Mouse (Mus musculus): ENCODE data around the gene Msl1. TPM values are rescaled to one million over a fixed set of nuclear protein-coding genes. Genes with fewer than 3 reads are reported as not detected.

Msl1 gene
- polyA plus RNA-seq, 1 experiment from 2014 or later: 22.3 TPM

DNA sequence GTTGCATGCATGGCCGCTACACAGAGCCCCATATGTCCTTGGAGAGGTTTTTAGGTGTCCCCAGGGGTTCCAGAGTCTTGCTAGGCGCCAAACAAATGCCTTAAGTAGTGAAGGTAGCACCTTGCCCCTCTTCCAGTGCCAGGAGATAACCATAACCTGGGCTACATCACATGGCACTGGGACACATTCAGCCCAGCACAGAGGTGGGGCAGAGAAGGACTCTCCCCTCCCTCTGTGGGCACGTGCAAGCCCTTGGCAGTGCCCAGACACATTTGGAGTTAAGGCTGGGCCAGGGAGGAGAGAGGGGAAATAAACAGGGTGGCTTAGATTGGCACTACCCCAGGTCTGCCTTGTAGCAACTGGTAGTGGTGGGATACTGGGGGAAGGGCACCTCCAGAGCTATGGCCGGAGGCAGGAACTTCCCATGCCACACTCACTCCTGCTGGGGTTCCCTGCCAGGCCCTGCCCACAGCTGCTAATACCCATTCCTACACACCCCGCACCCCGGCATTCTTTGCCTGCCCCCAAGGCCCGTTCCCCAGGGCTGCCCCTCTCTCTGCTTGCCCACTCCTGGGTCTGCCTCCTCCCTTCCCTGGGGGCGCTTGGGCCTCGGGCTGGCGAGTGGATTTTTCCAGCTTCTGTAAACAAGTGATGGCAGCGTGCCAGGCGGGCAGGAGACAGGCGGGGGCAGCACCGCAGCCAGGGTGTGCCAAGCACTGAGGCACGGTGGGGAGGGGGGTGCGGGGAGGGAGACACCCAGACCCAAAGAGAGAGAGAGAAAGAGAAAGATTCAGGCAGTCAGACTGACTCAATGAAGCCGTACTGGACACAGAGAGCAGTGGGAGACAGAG, 44.7 kb upstream of the Msl1 start:
- no peak overlapping the region for H3K4me3 ChIP-seq (ENCODE audit: low read depth, low read length)
- H3K27ac ChIP-seq (ENCODE audit: low read length): peak overlapping the region; percentile 76
- H3K9me3 ChIP-seq (ENCODE audit: control insufficient read depth, low read depth, low read length): no peaks in the 10 kb centered on the region
- peaks cover 11% of the 10 kb centered on the region; the same call in 1 of the 2 replicates for H3K36me3 ChIP-seq (ENCODE audit: control insufficient read depth, insufficient read depth, low read length)
- ATAC-seq (ENCODE audit: insufficient number of reproducible peaks, insufficient read depth, low FRiP score, low read depth): 0 out of 2 replicates have a peak, but pooled peaks have one; percentile 1
- H3K27me3 ChIP-seq (ENCODE audit: control insufficient read depth, insufficient read depth, low read length): no peaks in the 10 kb centered on the region
- 0 out of 2 replicates have a peak overlapping the region, but pooled peaks have one; percentile 18 for H3K9ac ChIP-seq (replicated peaks; ENCODE audit: low read depth, low read length)
- H3K4me2 ChIP-seq (replicated peaks; ENCODE audit: low read depth, low read length): peak overlapping the region; percentile 32
- peaks cover 83% of the 10 kb centered on the region for H3K4me1 ChIP-seq (ENCODE audit: control insufficient read depth, insufficient read depth, low read length)
- 25% methylated on average over 17 of the region's 17 CpGs for WGBS

DNA sequence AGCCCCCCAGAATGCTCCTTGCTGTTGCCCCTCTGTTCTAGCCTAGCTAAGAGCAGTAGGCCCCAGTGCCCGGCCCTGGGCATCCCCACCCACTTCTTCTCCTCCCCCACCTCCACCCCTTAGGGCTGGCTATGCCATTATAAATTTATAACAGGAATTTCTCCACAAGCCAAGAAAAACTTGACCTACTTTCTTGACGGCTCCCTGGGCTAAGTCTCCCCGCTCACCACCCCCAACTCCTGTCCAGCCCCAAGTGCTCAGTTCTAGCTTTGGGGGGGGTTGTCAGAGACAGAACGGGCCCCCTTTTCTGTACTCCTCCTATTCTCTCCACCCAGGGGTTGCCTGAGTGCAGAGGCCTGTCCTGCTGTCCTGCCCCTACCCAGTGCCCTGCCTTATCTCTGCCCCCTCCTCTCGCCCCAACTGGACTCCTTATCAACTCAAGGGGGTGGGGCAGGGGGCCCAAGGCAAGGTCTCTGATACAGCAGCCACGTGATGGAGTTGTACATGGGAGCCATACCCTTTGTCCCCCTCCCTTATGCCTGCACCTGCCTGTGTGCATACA, 44.0 kb upstream of the Msl1 start:
- Histone ChIP-seq H3K36me3 (ENCODE audit: control insufficient read depth, insufficient read depth, low read length) (peaks cover 15% of the 10 kb centered on the region; the same call in 1 of the 2 replicates), H3K4me1 (ENCODE audit: control insufficient read depth, insufficient read depth, low read length) (peaks cover 78% of the 10 kb centered on the region), H3K9ac (replicated peaks; ENCODE audit: low read depth, low read length) (no peak overlapping the region), H3K27ac (ENCODE audit: low read length) (peak overlapping the region; percentile 76), H3K4me2 (replicated peaks; ENCODE audit: low read depth, low read length) (peak overlapping the region; percentile 32), H3K9me3 (ENCODE audit: control insufficient read depth, low read depth, low read length) (no peaks in the 10 kb centered on the region), H3K4me3 (ENCODE audit: low read depth, low read length) (no peak overlapping the region), H3K27me3 (ENCODE audit: control insufficient read depth, insufficient read depth, low read length) (no peaks in the 10 kb centered on the region)
- peak; percentile 60 for ATAC-seq (ENCODE audit: insufficient number of reproducible peaks, insufficient read depth, low FRiP score, low read depth)
- 16% methylated on average over 6 of the region's 6 CpGs for WGBS

DNA sequence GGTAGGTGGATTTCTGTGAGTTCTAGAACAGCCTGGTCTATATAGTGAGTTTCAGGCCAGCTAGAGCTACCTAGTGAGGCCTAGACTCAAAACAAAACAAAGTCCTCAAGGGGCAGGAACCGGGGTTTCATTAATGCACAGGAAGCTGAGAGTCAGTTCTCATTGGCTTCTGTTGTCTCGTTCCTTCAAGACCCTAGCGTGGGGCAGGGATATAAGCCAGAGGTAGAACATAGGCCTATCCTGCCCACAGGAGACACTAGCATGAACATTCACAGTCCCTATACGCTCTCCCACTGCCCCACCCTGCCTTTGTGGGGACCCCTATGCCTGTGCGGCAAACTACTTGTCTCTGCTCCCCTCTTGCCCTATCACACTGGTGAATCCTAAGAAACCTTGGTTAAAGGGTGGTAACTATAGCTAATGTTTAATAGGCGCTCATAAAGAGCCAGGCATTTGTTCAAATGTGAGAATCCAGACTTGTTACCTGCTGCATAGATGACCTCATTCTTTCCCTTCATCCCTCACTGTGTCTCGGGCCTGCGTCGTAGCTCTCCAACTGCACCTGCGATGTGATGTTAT, 42.7 kb upstream of the Msl1 start:
- no peak overlapping the region for H3K4me3 ChIP-seq (ENCODE audit: low read depth, low read length)
- H3K4me1 ChIP-seq (ENCODE audit: control insufficient read depth, insufficient read depth, low read length): peaks cover 65% of the 10 kb centered on the region
- H3K36me3 ChIP-seq (ENCODE audit: control insufficient read depth, insufficient read depth, low read length): peaks cover 22% of the 10 kb centered on the region
- peak overlapping the region; percentile 76; the same call in 1 of the 2 replicates for H3K27ac ChIP-seq (ENCODE audit: low read length)
- H3K27me3 ChIP-seq (ENCODE audit: control insufficient read depth, insufficient read depth, low read length): no peaks in the 10 kb centered on the region
- H3K4me2 ChIP-seq (replicated peaks; ENCODE audit: low read depth, low read length): no peak overlapping the region
- no peak for ATAC-seq (ENCODE audit: insufficient number of reproducible peaks, insufficient read depth, low FRiP score, low read depth)
- no peaks in the 10 kb centered on the region for H3K9me3 ChIP-seq (ENCODE audit: control insufficient read depth, low read depth, low read length)
- H3K9ac ChIP-seq (replicated peaks; ENCODE audit: low read depth, low read length): no peak overlapping the region
- WGBS: 80% methylated on average over 10 of the region's 10 CpGs

DNA sequence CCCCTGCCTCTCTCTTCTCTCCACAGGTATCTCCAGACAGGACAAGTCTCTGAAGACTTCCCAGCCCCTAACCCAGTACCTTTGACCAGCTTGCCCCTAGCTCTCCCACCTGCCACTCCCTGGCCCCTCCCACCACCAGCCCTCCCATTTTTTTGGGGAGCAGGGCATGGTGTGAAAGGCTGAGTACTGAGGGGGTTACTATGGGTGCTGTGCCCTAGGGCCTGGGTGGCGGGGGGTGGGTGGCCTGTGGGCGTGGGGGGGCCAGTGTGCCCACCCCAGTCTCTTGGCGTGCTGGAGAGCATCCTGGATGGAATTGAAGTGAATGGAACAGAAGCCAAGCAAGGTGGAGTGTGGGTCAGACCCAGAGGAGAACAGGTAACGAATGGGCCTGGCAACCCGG, 42.1 kb upstream of the Msl1 start:
- H3K4me2 ChIP-seq (replicated peaks; ENCODE audit: low read depth, low read length): no peak overlapping the region
- H3K4me1 ChIP-seq (ENCODE audit: control insufficient read depth, insufficient read depth, low read length): peaks cover 59% of the 10 kb centered on the region
- H3K27me3 ChIP-seq (ENCODE audit: control insufficient read depth, insufficient read depth, low read length): no peaks in the 10 kb centered on the region
- WGBS: 83% methylated on average over 5 of the region's 5 CpGs
- H3K9ac ChIP-seq (replicated peaks; ENCODE audit: low read depth, low read length): no peak overlapping the region
- no peak overlapping the region for H3K4me3 ChIP-seq (ENCODE audit: low read depth, low read length)
- peaks cover 26% of the 10 kb centered on the region for H3K36me3 ChIP-seq (ENCODE audit: control insufficient read depth, insufficient read depth, low read length)
- ATAC-seq (ENCODE audit: insufficient number of reproducible peaks, insufficient read depth, low FRiP score, low read depth): no peak
- H3K27ac ChIP-seq (ENCODE audit: low read length): no peak overlapping the region
- no peaks in the 10 kb centered on the region for H3K9me3 ChIP-seq (ENCODE audit: control insufficient read depth, low read depth, low read length)

DNA sequence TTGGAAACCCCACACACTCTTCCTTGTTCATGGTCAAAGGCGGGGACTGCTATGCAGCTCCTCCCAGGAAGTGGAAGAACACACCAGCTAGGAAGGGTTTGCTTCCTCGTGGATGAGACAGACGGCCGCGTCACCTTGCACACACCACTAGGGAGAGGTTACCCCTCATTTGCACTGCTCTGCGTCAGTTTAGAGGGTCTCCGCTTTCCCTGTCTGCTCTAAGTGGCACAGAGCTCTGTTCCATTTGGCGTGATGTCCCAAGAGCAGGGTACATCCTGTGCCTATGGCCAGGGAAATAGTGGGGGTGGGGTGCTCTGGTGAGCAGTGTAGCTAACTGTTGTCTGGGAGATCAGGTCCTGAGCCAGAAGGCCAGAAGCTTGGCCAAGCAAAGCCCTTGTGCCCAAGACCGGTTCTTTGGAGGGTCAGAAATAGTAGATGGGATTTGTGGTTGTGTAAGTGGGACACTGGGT, 41.1 kb upstream of the Msl1 start:
- H3K9me3 ChIP-seq (ENCODE audit: control insufficient read depth, low read depth, low read length): no peaks in the 10 kb centered on the region
- WGBS: 56% methylated on average over 9 of the region's 9 CpGs
- H3K4me1 ChIP-seq (ENCODE audit: control insufficient read depth, insufficient read depth, low read length): peaks cover 50% of the 10 kb centered on the region
- H3K27me3 ChIP-seq (ENCODE audit: control insufficient read depth, insufficient read depth, low read length): no peaks in the 10 kb centered on the region
- no peak overlapping the region for H3K4me3 ChIP-seq (ENCODE audit: low read depth, low read length)
- H3K9ac ChIP-seq (replicated peaks; ENCODE audit: low read depth, low read length): no peak overlapping the region
- no peak overlapping the region for H3K4me2 ChIP-seq (replicated peaks; ENCODE audit: low read depth, low read length)
- no peak for ATAC-seq (ENCODE audit: insufficient number of reproducible peaks, insufficient read depth, low FRiP score, low read depth)
- peak overlapping the region; percentile 10; the same call in 1 of the 2 replicates for H3K27ac ChIP-seq (ENCODE audit: low read length)
- peaks cover 30% of the 10 kb centered on the region for H3K36me3 ChIP-seq (ENCODE audit: control insufficient read depth, insufficient read depth, low read length)

DNA sequence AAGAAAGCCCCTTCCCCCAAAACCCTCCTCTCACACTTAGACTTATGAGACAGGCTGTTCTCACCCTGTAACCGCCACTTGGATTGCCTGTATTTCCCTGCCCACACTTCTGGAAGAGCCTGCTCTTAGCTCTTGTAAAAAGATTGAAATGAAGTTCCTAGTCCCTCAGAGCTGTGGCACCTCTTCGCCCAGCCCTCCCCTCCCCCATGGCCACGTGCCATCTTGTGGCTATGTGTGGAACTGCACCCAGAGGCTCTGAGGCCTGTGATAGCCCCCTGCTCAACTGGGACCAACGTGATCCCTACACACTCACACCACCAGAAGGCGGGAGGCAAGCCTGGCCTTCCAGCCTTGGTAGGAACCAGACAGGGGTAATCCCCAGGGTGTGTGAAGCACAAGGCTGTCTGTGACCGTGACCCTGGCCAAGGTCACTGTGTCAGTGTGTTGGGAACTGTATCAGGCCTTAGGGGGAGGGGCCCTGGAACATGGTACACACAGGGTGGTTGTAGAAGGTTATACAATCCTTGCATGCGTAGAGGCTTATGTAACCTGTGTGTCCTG, 40.6 kb upstream of the Msl1 start:
- H3K27ac ChIP-seq (ENCODE audit: low read length): peak overlapping the region; percentile 10; the same call in 1 of the 2 replicates
- H3K36me3 ChIP-seq (ENCODE audit: control insufficient read depth, insufficient read depth, low read length): peaks cover 30% of the 10 kb centered on the region
- peaks cover 45% of the 10 kb centered on the region for H3K4me1 ChIP-seq (ENCODE audit: control insufficient read depth, insufficient read depth, low read length)
- no peak overlapping the region for H3K9ac ChIP-seq (replicated peaks; ENCODE audit: low read depth, low read length)
- no peaks in the 10 kb centered on the region for H3K9me3 ChIP-seq (ENCODE audit: control insufficient read depth, low read depth, low read length)
- ATAC-seq (ENCODE audit: insufficient number of reproducible peaks, insufficient read depth, low FRiP score, low read depth): peak; percentile 33; the same call in 1 of the 2 replicates
- no peaks in the 10 kb centered on the region for H3K27me3 ChIP-seq (ENCODE audit: control insufficient read depth, insufficient read depth, low read length)
- 20% methylated on average over 7 of the region's 7 CpGs for WGBS
- no peak overlapping the region for H3K4me2 ChIP-seq (replicated peaks; ENCODE audit: low read depth, low read length)
- no peak overlapping the region for H3K4me3 ChIP-seq (ENCODE audit: low read depth, low read length)

DNA sequence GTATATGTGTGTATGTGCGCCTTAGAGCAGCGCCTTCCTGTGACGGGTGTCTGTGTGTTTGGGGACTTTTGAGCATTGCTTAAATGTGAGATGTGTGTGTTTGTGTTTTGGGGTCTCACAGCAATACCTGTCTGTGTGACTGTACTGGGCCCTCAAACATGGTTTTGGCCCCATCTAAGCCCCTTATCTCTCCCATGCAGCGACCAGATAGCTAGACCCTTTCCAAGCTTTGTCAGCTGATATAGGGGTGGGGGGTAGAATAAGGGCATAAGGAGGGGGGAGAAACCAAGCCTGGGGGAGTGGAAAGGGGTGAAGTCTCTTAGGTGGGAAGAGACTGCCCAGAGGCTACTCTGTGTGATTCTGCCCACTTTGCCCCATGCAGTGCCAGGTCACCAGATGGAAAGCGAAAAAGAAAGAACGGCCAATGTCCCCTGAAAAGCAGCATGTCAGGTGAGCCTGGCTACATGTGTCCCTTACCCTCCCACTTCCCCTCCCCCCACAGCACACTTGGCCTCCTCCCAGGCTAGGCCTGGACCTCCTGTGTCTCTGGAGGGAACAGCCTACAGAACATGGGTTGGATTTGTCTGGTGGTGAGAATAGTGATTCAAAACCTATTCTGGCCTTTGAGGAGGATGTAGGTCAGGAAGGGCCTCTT, 39.5 kb upstream of the Msl1 start:
- Histone ChIP-seq H3K9me3 (ENCODE audit: control insufficient read depth, low read depth, low read length) (no peaks in the 10 kb centered on the region), H3K36me3 (ENCODE audit: control insufficient read depth, insufficient read depth, low read length) (peaks cover 37% of the 10 kb centered on the region), H3K27ac (ENCODE audit: low read length) (no peak overlapping the region), H3K9ac (replicated peaks; ENCODE audit: low read depth, low read length) (no peak overlapping the region), H3K4me1 (ENCODE audit: control insufficient read depth, insufficient read depth, low read length) (peaks cover 34% of the 10 kb centered on the region), H3K4me2 (replicated peaks; ENCODE audit: low read depth, low read length) (no peak overlapping the region), H3K27me3 (ENCODE audit: control insufficient read depth, insufficient read depth, low read length) (no peaks in the 10 kb centered on the region), H3K4me3 (ENCODE audit: low read depth, low read length) (no peak overlapping the region)
- ATAC-seq (ENCODE audit: insufficient number of reproducible peaks, insufficient read depth, low FRiP score, low read depth): no peak
- WGBS: 97% methylated on average over 6 of the region's 6 CpGs

DNA sequence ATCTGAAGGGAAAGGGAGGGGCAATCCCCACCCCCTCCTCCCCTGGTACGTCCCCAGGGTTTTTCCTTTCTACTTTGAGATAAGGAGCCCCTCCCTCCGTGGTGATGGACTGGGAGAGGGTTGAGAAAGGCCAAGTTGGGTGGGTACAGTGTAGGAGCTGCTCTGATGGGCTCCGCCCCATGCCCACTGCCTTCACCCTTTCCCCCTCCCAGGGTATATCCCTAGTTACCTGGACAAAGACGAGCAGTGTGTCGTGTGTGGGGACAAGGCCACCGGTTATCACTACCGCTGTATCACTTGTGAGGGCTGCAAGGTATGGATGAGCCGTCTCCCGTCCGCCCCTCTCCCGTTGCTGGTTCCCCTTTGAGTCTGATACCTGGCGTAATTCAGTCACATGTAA, 38.6 kb upstream of the Msl1 start:
- Histone ChIP-seq H3K27me3 (ENCODE audit: control insufficient read depth, insufficient read depth, low read length) (no peaks in the 10 kb centered on the region), H3K27ac (ENCODE audit: low read length) (no peak overlapping the region), H3K9me3 (ENCODE audit: control insufficient read depth, low read depth, low read length) (no peaks in the 10 kb centered on the region), H3K36me3 (ENCODE audit: control insufficient read depth, insufficient read depth, low read length) (peaks cover 39% of the 10 kb centered on the region), H3K4me2 (replicated peaks; ENCODE audit: low read depth, low read length) (no peak overlapping the region), H3K4me1 (ENCODE audit: control insufficient read depth, insufficient read depth, low read length) (peaks cover 25% of the 10 kb centered on the region), H3K9ac (replicated peaks; ENCODE audit: low read depth, low read length) (no peak overlapping the region), H3K4me3 (ENCODE audit: low read depth, low read length) (no peak overlapping the region)
- WGBS: 80% methylated on average over 12 of the region's 12 CpGs
- ATAC-seq (ENCODE audit: insufficient number of reproducible peaks, insufficient read depth, low FRiP score, low read depth): 0 out of 2 replicates have a peak, but pooled peaks have one; percentile 34
